Mouse (Mus musculus) mouse embryonic stem cell (cell line): ENCODE measurements at regions not wholly inside any gene's neighbourhood (a gene's known extent, or its start where the extent isn't known, plus 50 kb on each side); places are given as distances from the start of the nearest gene placed in this dataset.

Experiments
- in situ Hi-C, 2 experiments: fragments of 300-500 bp; cut with MboI; formaldehyde crosslinking; loops; 1 replicate in 1 of 2; 3 replicates in 1 of 2; pipeline ENCODE4 v1.14.3; 2019 to 2020; ENCODE audit warnings: low sequenced_read_pairs in 2 of 2, low pct_unique_long_range_greater_than_20kb in 1 of 2, mixed read lengths in 1 of 2; ENCODE audit not compliant: unreplicated experiment in 1 of 2

DNA sequence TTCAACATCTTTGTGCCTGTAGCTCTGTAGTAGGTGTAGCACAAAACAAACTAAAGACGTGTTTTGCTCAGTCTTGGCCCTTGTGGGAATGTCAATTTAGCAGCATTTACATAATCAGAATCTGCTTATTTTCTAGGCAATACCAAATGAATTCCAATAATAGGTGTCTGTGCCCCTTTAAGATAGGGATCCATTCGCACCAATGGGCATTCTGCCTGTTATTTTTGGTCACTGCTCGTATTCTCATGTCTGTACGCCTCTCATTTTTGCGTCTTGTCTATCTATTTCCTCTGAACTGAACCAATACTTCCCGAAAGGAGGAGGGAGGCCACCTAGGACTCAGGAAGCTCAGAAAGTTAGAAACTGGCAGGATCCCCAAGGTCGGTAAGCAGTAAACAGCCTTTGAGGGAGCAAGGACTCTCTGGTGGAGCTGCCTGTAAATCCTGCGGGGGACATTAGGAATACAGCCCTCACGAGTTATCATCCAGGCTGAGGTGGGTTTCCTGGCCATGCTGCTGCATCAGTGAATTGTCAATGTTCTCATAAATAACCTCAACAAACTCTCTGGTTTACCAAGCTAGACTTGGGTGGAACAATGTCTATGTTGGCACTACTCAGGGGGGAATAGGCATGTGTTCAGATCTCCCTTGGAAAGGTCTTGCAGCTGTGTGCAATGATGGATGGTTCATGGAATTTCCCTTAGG lies 86.5 kb upstream of the 1700025G04Rik start:
- in situ Hi-C loops: loop anchor here in 1 of 2 experiments (25.0 kb wide), 1 partner anchor 339 kb away; no protein-coding TSS in a partner anchor

GRCm38 (mm10) chr1:152175691-152176090 lies 85.8 kb upstream of the 1700025G04Rik start:
- in situ Hi-C loops: loop anchor here in 1 of 2 experiments (25.0 kb wide), 1 partner anchor 338 kb away; no protein-coding TSS in a partner anchor

GRCm38 (mm10) chr1:152174464-152174863 lies 84.5 kb upstream of the 1700025G04Rik start:
- in situ Hi-C loops: no loop called here

DNA sequence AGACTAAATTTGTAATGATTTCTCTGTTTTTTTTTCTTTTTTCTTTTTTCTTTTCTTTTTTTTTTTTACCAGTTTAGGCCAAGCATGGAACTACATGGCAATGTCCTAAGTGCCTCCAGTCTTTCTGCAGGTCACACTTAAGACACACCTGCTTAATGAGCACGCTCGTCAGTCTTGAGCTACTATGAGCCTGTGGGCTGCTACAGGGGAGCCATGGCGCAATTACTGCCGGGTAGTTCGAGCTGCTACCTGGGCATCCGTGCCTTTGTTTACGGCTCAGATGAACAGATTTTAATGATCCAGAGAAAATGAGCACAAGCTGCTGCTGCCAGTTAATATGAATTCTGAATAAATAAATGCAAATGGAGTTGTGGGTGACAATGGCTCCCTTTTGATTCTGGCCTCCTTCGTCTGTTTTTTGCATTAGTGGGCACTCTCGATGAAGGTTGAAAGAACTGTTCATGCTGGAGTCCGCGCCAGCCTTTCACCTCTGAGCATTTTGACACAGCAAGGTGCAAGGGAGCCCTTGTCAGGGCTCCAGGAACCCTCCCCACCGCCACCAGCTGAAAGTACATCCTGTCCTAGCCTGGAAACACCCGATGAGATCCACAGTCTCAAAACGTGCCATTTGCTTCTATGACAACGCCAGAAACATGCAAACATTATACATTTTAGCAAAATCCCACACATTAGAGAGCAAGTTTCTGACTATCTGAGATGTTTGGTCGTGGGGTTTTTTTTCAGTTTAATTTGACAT lies 81.3 kb upstream of the 1700025G04Rik start:
- in situ Hi-C loops: no loop called here

- in situ Hi-C loops: no loop called here
Measured at GRCm38 (mm10) chr1:152170583-152170982, 80.7 kb upstream of the 1700025G04Rik start.

- in situ Hi-C loops: no loop called here
Measured at GRCm38 (mm10) chr1:152169508-152169907, 79.6 kb upstream of the 1700025G04Rik start.

- in situ Hi-C loops: no loop called here
Measured at GRCm38 (mm10) chr1:152168284-152168683, 78.4 kb upstream of the 1700025G04Rik start.

GRCm38 (mm10) chr1:152167716-152168115 lies 77.8 kb upstream of the 1700025G04Rik start:
- in situ Hi-C loops: no loop called here

- in situ Hi-C loops: no loop called here
Measured at GRCm38 (mm10) chr1:152165490-152165905, 75.6 kb upstream of the 1700025G04Rik start.

- in situ Hi-C loops: no loop called here
Measured at GRCm38 (mm10) chr1:152164843-152165489, 75.0 kb upstream of the 1700025G04Rik start.

- in situ Hi-C loops: no loop called here
Measured at GRCm38 (mm10) chr1:152164212-152164611, 74.3 kb upstream of the 1700025G04Rik start.

GRCm38 (mm10) chr1:152152474-152152873 lies 62.5 kb upstream of the 1700025G04Rik start:
- in situ Hi-C loops: no loop called here

- in situ Hi-C loops: no loop called here
Measured at GRCm38 (mm10) chr1:152148731-152149130, 58.8 kb upstream of the 1700025G04Rik start.

DNA sequence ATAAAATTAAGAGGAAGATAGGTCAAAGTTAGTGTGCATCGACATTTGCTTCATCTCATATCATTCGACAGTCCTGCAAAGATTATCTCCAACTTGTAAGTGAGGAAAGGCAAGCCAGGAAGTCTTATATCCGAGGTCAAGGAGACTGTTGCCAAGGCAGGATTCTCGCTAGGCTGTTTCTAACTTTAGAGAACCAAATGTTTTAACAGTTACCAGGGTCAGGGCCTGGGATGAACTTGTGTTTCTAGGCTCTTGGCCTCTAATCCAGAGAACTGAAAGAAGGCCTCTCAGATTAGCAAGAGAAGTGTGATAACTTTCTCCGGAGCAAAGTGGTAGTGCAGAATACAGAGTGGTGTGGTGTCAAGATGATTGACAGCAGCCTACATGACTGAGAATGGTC lies 50.2 kb upstream of the 1700025G04Rik start:
- in situ Hi-C loops: no loop called here
